Mouse (Mus musculus): Measurements from ENCODE around the gene Myoz1.
"Not testable (repeated sequence)": the region's sequence is repeated elsewhere in the genome, so short reads cannot be mapped to it uniquely, and the experiment has no call there.

The Myoz1 gene

DNA sequence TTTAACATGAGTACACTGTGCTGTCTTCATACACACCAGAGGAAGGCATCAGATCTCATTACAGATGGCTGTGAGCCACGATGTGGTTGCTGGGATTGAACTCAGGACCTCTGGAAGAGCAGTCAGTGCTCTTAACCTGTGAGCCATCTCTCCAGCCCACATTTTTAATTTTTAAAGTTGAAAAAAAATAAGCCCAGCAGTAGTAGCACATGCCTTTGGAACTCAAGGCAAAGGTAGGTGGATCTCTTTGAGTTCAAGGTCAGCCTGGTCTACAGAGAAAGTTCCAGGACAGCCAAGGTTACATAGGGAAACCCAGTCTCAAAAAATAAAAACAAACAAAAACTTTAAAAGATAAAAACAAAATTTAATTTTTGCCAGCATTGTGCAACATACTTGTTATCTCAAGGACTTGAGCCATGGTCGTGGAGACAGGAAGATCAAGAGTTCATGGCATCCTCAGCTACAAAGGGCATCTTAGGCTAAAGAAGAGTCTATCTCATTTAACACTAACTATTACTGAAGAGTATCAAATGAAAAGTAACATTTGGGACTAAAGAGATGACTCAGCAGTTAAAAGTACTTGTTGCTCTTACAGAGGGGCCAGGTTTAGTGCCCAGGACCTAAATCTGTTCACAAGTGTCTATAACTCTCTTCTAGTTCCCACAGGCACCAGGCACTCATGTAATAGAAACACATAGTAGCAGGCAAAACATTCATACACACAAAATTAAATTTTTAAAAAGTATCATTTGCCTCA, 18.3 kb downstream of the Myoz1 start:
- no peak for DNase-seq

DNA sequence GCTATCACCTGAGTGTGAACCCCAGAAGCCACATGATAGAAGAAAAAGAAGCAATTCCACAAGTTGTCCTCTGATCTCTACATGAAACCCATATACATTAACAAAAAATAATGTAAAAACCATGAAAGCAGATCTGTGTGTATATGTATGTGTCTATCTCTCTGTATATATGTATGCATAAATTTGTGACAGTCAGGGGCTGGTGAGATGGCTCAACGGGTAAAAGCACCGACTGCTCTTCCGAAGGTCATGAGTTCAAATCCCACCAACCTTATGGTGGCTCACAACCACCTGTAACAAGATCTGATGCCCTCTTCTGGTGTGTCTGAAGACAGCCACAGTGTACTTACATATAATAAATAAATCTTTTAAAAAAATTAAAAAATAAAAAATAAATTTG, 19.4 kb downstream of the Myoz1 start:
- not testable (repeated sequence) for DNase-seq

DNA sequence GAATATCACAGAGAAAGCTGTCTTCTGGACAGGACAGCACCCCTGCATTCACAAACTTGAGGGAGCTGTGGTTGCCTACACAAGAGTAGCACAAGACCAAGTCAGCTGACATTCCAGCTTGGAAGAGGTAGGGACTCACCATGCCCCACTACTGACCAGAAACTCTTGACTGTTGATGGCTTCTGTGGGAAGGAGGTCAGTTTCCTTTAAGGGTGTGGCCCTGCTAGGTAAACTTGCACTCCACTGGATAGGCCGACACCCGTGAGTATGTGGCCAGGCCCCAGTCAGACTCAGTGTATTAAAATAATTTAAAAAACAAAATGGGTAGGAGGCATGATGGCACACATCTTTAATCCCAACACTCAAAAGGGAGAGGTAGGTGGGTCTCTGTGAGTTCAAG, 20.8 kb downstream of the Myoz1 start:
- no peak for DNase-seq

DNA sequence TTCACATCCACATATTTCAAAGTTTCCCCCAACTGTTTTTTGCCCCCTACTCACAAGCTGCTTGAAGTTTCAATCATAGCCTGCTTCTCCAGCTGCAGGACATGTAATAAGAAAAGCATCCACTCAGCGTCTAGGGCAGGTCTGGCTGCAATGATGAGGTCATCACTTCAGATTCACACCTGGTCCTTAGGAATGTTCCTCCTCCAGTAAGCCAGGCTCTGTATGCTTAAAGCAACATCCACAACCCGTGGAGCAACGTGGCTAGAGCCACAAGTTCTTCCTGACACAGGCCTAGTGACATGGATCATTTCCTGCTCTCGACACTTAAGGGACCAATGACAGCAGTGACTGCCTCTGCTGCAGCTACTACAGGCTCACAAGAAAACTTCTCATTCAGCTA, 25.1 kb downstream of the Myoz1 start:
- no peak for DNase-seq

DNA sequence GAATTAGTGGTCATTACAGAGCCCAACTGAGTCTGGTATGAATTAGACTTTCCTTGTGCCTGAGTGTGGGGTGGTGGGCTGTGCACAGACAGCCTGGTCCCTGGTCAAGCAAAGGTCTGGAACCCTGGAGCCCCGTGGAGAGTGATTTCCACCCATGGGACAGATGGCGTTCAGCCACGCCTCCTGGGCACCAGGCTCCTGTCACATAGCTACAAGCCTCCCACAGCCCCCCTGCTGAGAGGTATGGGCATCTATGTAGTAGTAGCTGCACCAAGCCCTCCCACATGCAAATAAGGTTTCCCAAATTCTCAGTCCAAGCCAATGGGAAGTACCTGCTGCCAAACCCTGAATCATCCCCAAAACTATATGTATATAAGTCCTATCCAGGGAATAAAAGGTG, 29.4 kb downstream of the Myoz1 start:
- no peak for DNase-seq

DNA sequence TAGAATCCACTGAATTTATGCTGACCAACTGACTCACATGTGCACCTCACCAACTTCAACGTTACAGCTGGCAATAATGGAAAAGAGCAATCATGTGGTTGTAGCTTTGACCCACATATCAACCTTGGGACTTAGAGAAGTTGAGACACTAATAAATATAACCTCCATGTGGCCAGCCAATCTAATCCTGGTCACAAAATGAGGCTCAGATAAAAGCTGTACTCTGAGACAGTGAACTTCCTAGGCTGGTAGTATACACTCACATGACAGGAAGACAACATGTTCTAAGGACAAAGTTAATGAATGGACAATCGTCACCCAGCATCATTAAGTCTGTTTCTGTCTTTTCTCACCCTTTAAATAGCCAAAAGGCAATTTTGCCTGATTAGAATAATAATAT, 29.9 kb downstream of the Myoz1 start:
- no peak for DNase-seq

DNA sequence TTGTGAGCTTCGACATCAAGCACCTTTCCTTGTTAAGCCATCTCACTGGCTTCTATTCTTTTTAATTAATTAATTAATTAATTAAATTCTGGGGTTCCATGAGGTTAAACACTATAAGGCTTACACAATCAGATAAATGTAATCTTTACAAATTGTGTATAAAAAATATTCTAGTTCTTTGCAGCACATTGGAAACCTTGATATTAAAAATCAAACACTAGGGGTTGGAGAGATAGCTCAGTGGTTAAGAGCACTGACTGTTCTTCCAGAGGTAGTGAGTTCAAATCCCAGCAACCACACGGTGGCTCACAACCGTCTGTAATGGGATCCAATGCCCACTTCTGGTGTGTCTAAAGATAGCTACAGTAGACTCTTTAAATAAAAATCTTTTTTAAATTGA, 33.4 kb downstream of the Myoz1 start:
- no peak for DNase-seq

DNA sequence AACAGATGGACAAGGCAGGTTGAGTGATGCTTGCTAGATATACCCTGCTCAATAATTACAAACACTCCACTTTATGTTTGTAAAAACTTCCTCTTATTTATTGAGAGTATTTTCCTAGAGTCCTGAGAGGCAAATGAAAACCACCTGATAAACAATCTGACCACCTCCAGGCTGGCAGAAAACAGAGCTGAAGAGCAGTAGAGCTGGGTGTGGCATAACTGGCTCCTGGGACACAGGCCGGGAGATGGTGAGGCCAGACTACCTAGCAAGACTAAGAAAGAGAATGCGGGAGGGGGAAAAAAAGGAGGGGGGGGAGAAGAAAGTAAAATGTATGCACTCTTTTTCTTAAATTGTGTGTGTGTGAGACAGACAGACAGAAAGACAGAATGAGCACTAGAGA, 33.9 kb downstream of the Myoz1 start:
- no peak for DNase-seq

DNA sequence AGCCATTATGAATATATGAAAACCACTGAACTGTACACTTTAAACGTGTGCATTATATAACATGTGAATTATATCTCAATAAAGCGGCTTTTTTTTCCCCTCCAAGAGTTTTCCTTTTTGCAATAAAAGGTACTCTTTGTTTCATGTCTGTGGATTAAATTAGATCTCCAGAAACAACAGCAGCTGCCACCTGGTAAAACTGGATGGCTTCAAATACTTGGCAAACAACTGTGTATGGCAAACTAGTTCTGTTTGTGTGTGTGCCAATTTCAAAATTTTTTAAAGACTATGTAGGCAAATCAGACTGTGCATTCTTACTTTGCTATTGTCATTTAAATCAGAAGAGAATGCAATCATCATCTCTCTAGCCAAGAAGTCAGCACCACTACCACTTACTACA, 34.4 kb downstream of the Myoz1 start:
- peak; percentile 59 for DNase-seq

DNA sequence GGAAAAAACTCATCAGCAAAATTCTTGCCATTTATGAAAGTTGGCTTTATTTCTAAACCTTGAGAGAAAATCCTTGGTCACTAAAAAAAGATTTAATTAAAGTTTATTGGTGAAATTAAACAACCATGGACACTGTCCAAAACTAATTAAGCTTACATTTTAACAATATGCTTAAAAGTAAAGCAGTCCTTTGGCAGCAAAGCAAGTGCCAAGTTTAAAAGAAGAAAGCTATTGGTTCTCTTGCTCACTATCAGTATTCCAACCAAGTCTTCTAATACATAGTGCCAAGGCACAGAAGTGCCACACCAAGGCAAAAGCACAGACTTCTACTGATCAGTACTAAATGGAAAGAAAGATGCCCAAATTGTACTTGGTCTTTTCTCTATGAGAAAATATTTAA, 37.2 kb downstream of the Myoz1 start:
- DNase-seq: no peak

DNA sequence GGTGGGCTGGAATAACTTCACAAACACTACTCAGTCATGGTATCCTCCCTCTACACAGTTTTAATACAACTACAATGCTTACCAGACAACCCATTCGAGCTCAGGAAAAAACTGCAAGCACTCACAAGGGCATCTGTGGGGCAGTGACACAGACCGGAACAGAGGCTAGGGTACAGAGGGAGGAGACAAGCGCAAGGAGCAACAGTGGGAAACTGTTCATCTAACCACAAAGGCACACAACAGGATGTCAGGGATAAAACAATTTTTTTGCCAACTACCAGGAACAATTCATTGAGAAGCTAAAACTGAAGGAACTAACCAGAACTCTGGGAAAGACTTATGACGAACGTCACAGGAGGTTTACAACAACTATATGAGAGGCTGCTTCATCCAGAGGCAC, 38.1 kb downstream of the Myoz1 start:
- DNase-seq: no peak

DNA sequence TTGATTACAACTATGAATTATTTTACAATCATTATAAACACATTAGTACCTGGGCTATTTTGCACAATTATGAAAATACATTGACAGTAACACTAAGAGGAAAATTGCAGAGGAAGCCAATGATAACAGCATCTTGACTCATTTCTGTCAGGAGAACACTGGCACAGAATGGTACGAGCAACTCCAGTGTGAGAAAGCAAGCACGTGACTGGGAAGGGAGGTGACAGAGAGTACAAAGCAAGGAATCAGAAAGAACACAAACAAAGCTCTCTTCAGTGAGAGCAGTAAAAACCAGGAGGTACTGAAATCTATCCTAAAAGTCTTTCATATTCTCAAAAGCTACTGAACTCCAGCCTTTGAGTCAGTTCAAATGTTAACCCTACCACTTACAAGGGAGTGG, 39.9 kb downstream of the Myoz1 start:
- peak; percentile 71 for DNase-seq

DNA sequence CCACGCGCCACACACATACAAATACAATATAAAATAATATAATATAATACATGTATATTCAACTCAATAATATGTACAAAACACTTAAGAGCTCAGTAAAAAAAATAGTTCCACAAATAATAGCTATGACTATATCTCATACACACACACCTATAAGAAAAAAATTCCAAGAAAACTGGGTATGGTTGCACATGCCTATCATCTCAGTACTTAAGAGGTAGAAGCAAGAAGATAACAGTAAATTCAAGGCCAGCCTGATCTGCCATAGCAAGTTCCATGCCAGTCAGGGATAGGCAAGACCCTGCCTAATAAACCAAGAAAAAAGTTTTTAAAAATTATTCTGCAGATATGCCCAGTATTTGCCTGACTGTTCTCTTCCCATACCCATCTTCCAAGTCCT, 41.3 kb downstream of the Myoz1 start:
- no peak for DNase-seq

DNA sequence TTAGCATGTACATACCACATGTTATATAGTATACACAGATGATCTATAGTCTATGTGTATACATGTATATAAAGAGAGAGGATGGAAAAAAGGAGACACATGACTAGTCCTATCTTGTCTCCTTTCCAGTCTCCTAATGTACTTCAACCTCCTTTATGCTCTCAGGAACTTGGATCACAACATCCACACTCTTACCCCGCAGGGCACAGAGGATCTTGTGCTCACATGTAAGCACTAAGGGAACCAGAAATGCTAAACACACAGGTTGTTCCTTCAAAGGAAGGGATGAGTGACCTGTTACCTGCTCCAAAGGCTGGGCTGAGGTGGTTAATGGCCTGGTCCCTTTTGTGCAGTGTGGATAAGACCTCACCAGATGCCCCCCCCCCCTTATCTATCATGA, 43.5 kb downstream of the Myoz1 start:
- DNase-seq: no peak

DNA sequence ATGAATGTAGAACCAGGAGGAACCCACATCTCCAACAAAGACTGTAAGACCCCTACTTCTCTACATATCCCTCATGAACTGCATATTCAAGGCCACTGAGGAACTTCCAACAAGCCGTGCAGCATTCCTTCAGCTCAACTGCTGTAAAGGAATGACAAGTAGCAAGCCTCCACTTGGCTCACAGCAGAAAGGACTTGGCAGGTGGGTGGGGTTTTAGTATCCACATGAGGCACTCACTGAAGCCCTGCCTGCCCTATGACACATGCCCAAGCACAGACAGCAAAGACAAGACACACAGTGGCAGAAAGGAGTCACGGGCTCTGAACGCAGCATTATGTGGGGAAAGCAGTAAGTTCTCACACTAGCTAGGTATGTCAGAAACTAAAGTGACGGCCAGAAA, 46.2 kb downstream of the Myoz1 start:
- no peak for DNase-seq

DNA sequence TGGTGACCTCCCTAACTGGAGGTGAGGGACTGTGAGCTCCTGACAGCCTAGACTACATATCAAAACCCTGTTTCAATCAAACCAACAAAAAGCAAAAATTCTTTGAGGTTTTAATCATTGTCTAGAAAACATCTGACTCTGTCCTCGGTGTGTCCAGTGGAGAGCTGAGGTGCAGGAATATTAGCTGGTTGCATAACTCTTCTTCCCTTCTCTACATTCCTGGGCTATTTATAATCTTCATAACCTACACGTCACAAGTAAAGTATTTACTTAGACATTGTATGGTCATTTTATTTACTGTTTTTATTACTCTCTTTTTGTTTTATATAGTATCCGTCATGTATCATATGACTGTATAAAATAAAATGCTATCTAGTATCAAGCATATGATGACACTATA, 46.8 kb downstream of the Myoz1 start:
- no peak for DNase-seq

DNA sequence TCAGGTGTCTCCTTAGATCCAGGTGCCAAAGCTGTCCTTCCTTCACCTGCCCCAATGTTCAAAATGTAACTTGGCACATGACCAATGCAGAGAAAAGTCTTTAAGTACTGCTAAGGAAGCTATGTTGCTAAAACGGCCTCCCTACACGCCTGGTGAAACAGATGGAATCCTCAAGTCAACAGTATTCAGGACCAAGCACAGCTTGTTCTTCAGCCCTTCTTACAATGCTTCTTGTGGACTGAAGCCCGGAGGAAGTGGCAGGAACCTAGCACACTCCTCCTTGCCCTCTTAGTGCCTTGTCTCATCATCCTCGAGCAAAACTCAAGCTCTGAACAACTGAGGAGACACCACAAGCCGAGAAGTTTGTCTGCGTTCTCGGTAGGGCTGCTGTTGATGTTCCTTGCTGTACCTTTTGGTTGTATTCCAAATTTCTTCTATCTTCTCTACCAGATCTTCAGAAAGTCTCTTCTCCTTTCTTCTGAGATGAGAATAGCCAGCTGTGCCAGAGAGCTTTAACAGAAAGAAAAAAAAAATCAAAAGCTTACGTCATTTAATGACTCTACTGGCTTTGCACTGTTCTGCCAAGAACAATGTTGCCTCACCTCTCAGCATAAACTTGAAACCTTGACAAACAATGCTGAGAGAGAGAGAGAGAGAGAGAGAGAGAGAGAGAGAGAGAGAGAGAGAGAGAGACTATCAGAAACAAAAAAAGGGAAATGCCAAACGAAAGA, 48.8 kb downstream of the Myoz1 start:
- no peak for DNase-seq

DNA sequence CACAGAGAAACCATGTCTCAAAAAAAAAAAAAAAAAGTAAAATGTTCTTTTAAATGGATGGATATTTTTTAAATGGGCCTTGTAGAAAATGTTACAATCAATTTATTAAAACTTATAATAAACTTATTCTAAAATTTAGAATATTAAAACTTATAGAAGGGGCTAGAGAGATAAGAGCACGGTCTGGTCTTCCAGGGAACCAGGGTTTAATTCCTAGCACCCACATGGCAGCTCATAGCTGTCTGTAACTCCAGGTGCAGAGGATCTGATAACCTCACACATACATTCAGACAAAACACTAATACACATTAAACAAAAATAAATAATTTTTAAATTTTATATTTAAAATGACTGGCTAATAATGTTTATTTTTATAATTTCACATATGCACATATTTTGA, 55.1 kb downstream of the Myoz1 start:
- DNase-seq: no peak

DNA sequence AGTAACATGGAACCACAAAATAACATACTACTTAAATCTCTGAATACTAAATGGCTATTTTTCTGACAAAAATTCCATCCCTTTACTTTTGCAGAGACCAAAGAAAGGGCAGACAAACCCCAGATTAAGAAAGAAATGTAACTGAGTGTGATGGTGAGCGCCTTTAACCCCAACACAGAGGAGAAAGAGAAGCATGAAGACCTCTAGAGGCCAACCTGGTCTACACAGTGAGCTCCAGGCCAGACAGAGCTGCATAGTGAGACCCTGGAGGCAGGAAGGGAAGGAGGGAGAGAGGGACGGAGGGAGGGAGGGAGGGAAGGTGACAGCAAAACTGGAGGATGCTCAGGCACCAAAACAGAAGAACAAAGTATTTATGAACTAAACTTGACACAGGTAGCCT, 56.1 kb downstream of the Myoz1 start:
- DNase-seq: no peak

DNA sequence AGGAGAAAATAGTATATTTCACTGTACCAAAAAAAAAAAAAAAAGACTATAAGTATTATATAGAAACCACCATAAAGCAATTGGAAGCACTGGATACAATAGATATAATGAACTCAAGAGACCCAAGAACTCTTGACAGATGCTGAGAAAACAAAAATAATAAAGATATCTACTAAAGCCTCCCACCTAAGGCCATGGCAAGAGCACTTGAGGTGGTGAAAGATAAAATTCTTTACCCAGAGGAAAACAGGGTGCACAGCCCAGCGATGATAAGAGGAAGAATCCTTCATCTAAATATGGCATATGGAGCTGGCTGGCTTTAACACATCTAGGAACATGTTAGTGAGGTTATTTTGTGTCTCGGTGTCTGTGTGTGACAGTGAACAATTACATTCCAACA, 56.8 kb downstream of the Myoz1 start:
- DNase-seq: no peak
